Mouse (Mus musculus) granulocyte monocyte progenitor cell, adult 5-6 weeks (primary cell): ENCODE data around the gene Teddm3. TPM values are rescaled to one million over a fixed set of nuclear protein-coding genes. Genes with fewer than 3 reads are reported as not detected.
"Not testable (repeated sequence)": the region's sequence is repeated elsewhere in the genome, so short reads cannot be mapped to it uniquely, and the experiment has no call there.

Experiments used
- ATAC-seq: replicated peaks from 2 replicates; pipeline ENCODE4 v1.8.0; 2016; ENCODE audit warnings: mild to moderate bottlenecking, moderate TSS enrichment, inconsistent platforms; ENCODE audit not compliant: poor library complexity, severe bottlenecking
- total RNA-seq, 2 experiments: library from RNA; stranded (forward) in 1 of 2; stranded (reverse) in 1 of 2; fragments of 200-712, 200-1000 nt in 1 of 2; fragments of >200 nt in 1 of 2; fragmentation: Nextera tagmentation in 1 of 2; gene quantifications; 2 replicates each; pipeline ENCODE4 v1.2.3; 2014 to 2017

The Teddm3 gene
- not detected in 2 replicates for total RNA-seq (2014; fragmentation: Nextera tagmentation)
- total RNA-seq (2017) = not detected in 2 replicates

DNA sequence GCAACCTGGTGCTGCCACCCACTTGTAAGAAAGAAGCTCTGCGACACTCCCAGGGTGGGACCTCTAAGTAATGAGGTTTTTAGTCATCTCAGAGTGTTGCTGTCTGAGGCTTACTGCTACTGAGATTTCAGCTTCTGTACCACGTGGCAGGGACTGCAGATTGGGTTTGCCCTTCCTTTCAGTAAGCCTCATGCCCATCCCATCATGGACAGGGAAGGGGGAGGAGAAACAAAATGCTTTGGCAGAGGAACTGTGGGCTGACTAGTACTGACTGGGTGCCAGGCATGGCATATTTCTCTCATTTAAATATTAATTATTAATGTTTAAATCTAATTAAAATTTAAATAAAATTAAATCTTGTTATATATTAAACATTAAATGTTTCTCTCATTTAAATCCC is at the start of gene Teddm3:
TSS of gene Teddm3 (minus strand) at position 101 of the 400 bp plus-strand sequence.
- ATAC-seq = not testable (repeated sequence)

GRCm38 (mm10) chr16:21202731-21203130 is 48.9 kb upstream of the Teddm3 start:
- no peak for ATAC-seq

DNA sequence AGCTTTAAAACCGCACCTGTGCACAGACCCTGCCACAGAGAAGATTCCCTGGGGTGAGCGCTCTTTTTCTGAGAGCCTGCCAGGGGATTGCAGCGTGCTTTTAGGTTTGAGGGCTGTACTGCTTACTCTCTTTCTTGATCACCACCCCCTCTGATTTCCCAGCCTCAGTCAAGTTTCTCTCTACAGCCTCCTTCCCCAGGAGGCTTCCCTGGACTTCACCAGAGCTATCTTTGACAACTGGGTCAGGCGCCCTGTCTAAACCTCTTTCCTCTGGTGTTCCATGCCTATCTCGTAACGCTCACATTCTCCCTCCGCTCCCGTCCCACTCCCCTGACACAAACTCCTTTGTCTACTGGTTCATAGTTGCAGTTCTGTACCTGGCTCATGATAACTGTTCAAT is 45.6 kb upstream of the Teddm3 start:
- ATAC-seq = no peak

DNA sequence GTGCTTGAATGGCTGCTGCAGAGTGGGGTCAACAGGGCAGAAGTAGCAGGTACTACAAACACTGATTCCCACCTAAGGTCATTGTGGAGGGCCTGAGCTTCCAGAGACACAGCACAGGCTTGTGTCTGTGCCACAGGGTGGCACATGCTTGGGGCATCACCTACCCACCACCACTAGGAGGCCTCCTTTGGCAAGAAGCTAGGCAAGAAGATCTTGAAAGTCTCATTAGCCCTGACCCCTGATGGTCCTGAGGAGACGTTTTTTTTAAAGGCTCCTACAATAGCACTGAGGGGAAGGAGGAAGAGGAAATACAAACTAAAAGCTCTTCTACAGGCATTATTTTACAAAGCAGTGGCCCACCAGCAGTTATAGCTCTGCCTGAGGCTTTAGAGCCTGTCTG is 44.7 kb upstream of the Teddm3 start:
- ATAC-seq = peak; percentile 78

DNA sequence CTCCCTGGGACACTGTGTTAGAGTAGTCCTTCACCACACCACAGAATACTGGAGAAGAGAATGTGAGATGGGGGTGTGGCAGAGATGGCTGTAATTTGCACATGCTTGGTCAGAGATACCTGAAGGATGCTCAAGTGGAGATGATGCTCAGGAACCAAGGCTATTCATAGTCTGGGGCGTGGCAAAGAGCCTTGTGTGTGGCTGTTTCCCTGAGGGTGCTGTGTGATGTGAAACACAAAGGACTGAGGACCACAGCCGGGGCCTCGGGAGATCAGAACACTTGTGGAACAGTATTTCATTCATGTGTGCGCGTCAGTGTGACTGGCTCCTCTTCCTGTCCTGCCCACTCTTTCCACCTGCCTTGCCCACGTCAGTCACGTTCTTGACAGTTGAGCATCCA is 44.2 kb upstream of the Teddm3 start:
- no peak for ATAC-seq

GRCm38 (mm10) chr16:21197542-21197941 is 43.7 kb upstream of the Teddm3 start:
- no peak for ATAC-seq

DNA sequence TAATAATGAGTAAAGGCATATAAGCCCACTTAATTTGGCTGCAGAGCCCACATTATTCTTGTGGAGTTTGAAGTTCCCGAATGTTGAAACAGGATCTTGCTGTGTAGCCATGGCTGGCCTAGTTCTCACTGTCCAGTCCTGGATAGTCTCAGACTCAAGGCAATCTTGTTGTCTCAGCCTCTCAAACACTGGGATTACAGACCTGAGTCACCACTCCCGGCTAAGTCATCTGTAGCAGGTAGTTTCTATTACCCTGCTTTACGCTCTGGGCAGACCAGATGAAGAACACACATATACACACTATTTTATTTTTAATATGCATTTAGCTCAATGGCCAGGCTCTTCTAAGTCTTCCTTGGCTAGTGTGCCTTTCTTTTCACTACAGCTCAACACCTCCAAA is 42.8 kb upstream of the Teddm3 start:
- no peak for ATAC-seq

DNA sequence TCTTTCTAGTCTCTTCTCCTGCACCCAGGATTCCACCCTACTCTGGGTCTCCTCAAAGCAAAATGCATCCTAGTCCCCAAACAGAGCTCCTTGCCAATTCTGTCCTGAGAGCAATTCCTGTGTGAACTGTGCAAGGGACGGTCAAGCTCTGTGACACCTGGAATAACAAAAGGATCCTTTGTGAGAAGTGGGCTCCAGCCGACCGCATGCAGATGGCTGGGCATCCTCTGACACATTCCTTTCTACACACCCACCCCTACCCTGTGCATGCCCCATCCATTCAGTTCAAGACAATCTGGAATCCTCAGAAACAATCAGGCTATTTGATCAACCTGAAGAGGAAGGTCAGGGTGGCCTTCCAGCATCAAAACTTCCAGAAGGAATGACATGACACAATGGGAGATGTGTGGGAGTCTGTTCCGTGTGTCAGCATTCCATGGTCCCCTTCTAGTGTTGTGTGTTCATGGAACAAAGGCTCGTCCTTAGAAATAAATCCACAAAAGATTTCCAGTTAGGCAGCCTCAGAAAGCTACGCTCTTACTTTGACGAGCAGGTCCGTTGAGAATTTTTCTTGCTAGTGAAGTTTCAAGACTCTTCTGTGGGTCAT is 41.6 kb upstream of the Teddm3 start:
- ATAC-seq = no peak

DNA sequence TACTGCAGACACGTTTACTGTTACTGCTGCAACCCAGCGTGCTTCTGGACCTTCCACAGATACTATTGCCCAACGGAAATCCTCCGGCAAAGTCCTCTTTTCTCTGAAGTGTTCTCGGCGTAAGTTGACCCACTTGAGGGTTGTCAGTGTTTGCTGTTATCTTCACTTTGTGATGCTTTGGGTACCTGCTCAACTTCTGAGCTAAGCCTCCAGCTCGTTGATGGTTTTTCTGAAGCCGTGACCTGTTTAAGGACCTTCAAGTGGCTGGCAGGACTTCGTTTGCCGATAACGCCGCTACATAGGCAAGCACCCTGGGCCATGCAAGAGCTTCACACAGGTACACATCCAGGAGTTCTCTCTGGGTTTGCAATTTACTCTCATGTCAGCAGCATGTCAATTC is 40.4 kb upstream of the Teddm3 start:
- ATAC-seq = no peak

DNA sequence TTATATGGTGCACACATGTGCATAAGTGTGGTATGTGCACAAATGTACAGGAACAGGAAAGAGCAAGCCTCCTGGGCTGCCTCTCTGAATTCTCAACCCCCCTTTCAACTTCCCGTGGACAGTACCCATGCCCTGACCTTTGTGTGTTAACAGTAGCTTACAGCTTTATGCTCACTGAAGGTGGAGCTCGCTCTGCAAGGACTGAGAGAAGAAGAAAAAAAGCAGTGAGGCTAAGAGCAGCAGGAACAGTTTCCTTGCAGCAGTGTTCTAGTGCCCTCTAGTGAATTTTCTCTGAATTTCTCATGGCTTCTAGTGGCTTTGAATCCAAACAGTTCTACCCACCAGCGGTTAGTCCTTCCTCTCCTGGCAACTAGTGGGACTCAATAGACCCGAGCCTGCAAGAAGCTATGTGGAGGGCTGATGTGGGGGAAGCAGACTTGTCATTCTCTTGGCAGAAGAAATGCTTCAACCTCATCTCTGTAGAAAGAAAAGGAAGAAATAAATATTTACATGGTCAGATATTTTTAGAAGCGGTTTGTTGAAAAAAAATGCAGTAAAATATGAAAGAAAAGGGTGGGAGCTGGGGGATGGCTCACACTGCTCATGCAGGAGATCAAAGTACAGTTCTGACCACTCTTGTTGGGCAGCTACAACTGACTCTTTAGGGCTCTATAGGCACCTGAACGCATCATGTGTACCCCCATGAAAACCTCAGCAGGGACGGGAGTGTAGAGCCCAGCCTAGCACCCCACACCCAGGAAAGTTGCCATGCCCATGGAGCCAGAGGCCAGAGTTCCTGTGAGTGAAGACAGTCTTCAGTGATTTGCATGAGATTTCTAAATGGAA is 38.9 kb upstream of the Teddm3 start:
- peak; percentile 65; the same call in 1 of the 2 replicates for ATAC-seq

DNA sequence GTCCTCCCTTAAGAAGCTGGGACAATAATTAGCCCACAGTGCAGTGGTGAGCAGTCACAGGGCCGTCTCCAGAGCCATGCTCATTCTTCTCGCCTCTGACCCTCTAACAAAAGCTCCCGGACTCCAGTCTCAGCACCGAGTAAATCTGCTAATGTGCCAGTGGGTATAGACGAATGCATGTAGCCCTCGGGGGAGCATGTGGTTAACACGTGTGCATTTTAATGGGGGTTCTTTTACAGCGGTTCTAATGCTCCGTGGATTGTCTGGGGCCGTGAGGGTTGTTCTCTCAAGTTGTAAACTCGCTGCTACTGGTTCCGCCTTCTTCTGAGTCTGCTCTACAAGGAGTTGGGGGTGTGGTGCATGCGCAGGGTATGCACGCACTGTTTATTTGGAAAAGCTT is 37.8 kb upstream of the Teddm3 start:
- ATAC-seq = no peak

- ATAC-seq = no peak
These were observed 34.5 kb upstream of the Teddm3 start for GRCm38 (mm10) chr16:21188345-21188744.

GRCm38 (mm10) chr16:21187568-21187967 is 33.8 kb upstream of the Teddm3 start:
- no peak for ATAC-seq

- ATAC-seq = no peak
These were observed 30.9 kb upstream of the Teddm3 start for GRCm38 (mm10) chr16:21184697-21185096.

- no peak for ATAC-seq
These were observed 28.3 kb upstream of the Teddm3 start for GRCm38 (mm10) chr16:21182108-21182507.

GRCm38 (mm10) chr16:21175236-21175635 is 21.4 kb upstream of the Teddm3 start:
- ATAC-seq = no peak

DNA sequence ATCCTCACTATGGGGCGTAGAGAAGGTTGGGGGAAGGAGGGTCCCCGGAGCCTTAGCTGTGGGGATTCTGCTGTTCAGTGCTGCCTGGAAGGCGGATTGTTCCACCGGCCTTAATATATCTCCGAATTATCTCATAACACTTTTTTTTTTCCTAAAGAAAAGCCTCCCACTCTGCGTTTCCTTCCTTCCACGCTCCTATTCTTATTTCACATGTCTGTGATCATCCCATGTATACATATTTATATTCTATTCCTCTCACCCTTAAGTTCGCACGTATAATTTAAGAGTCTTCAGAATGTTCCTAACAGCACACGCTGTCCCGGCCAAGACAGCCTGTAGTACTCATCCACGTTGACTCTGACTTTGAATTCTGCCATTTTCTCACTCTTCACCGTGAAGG is 14.9 kb upstream of the Teddm3 start:
- no peak for ATAC-seq

DNA sequence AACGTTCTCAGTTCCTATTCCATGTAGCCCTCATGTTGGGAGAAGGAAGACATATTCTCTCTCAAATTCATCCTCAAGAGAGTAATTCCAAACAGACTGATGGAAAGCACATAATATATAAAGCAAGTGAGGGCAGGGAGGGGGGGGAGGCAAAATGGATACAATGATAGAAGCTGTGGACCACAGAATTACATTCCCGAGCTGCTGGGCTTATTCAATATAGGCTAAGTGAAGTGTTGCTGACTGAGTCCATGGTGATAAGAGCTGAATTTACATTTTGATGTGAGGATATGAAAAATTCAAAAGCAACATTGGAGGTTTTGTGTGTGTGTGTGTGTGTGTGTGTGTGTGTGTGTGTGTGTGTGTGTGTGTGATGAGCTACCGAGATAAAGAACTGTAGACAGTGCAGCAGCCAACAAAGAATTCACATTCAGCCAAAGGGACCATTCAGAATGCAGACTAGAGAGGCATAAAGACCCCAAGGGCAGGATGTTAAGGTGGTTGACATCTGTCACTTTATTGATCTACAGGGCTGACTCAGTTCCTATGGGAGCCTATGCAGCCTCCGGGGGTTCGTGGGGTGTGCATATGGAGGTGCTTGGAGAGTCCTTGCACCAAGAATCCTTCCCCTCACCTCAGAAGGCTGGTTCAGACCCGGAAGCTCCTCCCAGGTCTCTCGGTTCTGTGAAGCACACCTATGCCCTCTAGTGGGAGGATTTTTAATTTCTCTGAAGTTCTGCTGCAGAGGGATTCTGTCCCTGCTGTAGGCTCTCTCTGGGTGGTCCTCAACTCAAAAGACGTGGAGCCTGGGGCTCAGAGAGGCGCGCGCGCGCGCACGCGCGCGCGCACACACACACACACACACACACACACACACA is 11.8 kb upstream of the Teddm3 start:
- peak; percentile 96 for ATAC-seq

DNA sequence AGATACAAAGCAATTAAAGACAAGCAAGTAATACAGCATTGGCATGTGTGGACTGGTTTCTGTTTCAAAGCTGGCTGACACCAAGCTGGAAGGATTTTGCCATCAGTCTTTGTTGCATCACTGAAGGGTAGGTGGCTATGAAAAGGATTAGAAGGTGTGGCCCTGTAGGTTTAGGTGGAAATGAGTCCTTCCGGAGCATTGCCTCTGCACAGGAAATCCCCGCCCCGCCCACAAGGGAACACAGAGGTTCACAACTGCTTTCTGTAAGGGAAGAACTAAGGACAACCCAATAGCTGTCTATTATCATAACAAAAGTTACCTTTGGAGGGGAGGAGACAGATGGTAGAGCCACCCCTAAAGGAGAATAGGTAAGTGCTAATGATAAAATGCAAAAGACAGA is 9.6 kb upstream of the Teddm3 start:
- not testable (repeated sequence) for ATAC-seq

DNA sequence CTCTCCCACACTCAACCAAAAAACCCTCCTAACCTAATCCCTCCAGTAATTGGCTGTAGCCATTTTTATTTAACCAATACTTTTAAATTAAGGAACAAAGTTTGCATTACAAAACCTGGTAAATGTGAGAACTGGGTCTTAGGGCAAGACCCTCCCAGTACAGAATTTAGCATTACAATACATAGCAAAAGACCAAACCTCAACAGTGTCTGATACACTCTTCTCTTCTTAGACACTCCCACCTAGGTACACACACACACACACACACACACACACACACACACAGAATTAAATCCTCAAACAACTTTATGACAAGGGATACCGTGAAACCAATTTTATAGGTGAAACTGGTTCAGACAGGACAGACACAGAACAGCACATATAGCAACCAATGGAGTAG is 5.4 kb upstream of the Teddm3 start:
- not testable (repeated sequence) for ATAC-seq

GRCm38 (mm10) chr16:21156261-21156660 is 2.5 kb upstream of the Teddm3 start:
- not testable (repeated sequence) for ATAC-seq
